Mouse (Mus musculus): ENCODE measurements around the gene Zmym1.
"Not testable (repeated sequence)": the region's sequence is repeated elsewhere in the genome, so short reads cannot be mapped to it uniquely, and the experiment has no call there.

Zmym1 gene

DNA sequence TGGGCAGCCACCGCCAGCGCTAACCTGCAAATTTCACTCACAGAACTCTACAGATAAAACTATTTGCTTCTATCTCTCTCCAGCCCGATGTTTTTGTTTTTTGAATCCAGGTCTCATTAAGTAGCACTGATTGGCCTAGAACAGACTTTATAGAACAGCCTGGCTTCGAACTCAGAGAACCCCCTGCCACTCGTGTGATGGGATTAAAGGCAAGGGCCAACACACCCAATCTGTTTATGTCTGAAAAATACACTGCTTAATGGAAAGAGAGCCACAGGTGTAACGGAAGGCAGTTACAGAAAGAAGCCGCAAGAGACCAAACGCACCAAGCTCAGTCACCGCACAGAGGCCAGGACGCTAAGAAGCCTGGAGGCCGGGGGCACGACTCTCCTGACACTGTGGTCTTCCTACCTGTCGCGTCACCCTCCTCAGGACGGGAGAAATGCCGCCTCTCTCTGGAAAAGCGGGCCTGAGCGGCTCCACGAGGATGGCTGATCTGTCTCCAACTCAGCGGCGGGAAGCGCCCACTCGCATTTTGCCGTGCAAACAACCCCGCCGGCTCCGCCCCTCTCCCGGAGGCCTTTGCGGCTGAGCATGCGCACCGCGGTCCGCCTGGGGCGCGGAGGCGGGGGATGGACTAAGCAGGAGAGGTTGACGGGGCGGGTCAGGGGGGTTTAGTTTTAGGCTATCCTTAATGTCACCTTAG is at the start of gene Zmym1:
Gene Zmym1, minus strand, starts transcription at position 568 of the 706 bp plus-strand sequence.
- peak; percentile 94 for DNase-seq

DNA sequence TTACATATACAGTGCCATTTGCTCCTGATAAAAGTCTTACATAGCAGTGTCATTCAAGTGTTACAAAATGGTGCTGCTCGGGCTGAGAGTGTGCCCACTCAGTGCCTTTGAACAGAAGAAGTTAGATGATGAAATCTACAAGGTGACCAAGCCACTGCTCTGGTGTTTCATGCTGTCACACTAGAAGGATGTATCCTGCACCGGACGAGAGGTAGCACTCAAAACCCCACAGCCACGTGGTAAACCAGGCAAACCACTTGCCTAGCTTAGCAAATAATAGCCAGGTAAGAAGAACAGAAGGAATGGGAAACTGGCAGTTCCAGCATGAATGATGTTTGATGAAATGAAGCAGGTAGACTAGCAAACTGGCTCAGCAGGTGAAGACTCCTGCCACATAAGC is 49.6 kb upstream of the Zmym1 start:
- DNase-seq = peak; percentile 61

DNA sequence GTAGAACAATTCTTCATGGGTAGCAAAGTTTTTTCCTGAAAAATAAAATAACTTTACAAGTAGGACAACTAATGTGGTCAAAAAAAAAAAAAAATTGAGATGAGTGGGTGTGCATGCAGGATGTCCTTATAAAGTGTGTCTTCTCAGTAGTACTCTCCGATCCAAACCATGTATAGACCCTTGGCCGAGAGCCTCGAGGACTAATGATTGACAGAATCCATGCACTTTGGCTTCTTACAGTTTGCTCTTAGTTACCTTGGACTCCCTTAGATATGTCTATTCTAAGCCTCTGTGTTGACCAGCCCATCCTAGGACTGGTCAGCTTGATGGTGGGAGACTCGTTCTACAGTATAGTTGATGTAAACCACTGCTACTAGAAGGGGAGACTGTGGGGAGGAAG is 46.6 kb upstream of the Zmym1 start:
- no peak for DNase-seq

DNA sequence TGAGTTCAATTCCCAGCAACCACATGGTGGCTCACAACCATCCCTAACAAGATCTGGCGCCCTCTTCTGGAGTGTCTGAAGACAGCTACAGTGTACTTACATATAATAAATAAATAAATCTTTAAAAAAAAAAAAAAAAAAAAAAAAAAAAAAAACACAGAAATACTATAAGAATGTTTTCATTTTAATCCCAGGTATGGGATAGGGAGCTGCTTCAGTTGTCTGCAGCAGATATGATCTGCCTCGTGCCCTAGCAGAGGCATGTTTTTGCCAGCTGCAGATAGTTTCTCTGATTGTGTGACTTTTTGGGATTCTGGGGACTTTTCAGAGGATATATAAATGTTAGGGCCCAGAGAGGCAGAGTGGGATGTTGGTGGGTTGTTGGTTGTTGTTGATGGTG is 38.6 kb upstream of the Zmym1 start:
- not testable (repeated sequence) for DNase-seq

DNA sequence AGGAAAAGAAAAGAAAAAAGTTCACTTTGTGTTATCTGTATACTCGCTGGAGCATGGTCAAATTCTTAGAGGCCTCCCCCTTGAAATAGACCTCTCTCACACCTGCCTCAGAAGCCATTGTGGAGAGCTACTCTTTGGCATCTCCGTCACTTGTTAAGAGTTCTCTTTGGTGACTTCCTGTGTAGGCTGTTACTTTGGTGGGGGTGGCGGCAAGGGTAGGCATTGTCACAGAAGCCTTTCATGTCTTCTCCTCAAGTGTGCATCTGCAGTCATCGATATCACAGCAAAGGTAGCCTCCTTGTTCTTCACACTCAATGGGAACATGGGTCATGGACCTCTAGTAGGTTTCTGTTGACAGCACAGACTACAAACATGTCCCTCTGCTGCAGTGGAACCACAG is 34.1 kb upstream of the Zmym1 start:
- no peak for DNase-seq

DNA sequence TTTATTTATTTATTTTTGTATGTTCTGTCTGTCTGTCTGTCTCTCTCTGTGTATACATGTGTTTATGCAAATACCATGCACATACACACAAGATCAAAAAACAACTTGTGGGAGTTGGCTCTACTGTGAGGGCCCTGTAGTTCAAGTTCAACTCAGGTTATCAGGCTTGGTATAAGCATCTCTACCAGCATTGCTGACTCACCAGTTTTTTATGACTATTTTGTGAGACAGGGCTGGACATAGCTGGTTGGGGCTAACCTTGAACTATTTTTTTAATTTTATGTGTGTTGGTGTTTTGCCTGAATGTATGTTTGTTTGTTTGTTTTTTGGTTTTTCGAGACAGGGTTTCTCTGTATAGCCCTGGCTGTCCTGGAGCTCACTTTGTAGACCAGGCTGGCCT is 30.2 kb upstream of the Zmym1 start:
- no peak for DNase-seq

DNA sequence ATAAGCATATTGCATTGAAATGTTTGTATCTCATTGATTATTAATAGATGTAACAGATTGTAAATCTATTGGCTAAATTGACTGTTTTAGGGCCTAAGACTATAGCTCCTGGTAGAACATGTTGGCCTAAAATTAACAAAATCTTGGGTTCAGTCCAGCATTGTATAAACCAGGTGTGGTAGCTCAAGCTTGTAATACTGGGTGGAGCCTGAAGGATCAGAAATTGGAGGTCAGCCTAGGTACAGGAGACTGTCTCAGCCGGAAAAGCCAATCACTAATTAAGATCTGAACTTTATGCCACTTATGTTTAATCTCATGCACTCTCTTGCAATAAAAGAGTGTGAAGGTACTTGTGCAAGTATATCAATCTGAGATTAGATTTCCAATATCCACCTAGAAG is 24.8 kb upstream of the Zmym1 start:
- DNase-seq = no peak

DNA sequence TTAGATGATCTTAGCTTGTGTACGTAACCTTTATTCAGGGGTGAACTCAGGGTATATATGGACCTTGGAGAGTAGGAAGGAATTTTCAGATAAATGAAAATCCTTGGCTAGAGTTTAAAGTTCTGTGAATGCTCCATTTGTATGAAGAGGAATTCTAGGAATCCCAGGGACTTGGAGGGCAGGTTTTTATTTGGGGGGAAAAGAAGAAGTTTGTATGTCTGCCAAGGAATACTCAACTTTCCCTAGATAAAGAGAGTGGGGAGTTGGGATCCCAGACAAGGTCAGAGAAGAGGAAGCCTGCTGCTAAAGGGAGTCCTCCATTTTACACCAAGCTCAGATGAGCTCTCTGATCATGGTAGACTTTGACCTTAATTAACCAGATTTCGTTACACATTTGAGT is 22.2 kb upstream of the Zmym1 start:
- DNase-seq = no peak

DNA sequence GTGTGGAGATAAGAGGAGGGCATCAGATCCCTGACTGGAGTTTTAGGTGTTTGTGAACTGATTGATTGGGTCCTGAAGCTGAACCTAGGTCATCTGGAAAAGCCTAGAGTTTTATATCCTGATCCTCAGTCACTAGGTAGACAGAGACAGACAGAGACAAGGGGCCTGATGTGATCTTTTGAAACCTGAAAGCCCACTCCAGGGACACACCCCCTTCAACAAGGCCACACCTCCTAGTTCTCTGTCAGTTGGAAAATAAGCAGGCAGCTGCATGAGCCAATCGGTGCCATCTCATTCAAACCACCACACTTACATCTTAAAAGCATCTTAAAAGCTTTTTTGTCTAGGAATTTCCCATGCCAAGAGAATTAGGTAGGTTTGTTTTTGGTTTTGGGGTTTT is 19.9 kb upstream of the Zmym1 start:
- no peak for DNase-seq

DNA sequence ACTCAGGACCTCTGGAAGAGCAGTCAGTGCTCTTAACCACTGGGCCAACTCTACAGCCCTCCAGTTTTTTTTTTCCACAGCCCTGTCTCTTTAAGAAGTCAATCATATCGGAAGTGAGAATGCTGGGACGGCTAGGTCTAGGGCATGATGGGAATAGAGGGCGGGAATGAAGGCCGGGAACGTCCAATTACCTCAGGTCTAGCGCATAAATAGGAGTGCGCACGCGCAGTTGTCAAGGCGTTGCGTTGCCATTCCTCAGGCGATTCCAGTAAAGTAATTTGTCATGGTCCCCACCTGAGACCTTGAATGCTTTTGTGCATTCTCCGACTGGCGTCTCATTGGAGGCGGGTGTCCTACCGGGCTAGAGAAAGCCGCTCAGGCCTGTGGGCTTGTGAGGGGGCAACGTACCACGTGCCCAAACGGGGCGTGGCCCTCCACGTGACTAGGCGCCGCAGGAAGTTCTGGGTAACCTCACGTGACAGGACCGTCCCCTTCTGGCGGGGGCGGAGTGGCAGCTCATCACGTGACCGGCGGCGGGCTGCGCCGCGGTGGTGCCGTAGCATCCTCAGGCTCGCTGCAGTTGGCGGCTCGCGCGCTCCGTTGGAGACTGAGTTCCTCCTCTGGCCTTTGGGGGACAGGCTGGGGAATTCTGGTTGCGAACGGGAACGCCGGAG is 16.1 kb upstream of the Zmym1 start, which contains the start of gene Zmym6:
Gene Zmym6, plus strand, starts transcription at position 509 of the 674 bp plus-strand sequence.
- DNase-seq = peak; percentile 96

DNA sequence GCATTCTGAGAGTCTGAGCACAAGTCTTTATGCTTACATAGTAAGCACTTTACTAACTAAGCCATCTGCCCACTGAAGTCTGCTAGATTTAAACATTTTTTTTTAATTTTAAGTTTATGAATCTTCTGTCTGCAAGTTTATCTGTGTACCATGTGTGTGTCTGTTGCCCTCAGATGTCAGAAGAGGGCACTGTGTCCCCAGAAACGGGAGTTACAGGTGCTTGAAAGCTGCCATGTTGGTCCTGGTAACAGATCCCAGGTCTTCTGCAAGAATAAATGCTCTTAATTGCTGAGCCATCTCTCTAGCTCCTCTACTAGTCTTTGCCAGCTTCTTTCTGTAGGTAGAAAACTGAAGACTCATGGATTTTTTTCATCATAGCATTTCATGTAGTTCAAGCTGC is 14.0 kb upstream of the Zmym1 start:
- no peak for DNase-seq

DNA sequence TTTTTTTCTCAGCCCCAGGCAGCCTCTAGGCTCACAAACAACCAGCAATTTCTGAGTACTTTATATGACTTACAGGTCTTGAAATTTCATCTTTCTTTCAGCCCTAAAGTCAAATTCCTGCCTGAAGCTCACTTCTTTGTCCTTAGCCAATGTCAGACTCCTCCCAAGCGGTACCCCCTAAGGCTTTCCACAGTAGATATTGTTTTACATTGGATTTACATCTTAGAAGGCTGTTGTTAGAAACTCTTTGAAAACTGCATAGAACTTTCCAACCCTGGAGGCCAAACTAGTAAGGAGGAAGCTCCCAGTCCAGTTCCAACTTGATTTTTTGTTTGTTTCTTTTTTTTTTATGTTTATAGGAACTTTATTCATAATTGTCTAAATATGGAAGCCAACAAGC is 3.1 kb upstream of the Zmym1 start:
- DNase-seq = no peak

DNA sequence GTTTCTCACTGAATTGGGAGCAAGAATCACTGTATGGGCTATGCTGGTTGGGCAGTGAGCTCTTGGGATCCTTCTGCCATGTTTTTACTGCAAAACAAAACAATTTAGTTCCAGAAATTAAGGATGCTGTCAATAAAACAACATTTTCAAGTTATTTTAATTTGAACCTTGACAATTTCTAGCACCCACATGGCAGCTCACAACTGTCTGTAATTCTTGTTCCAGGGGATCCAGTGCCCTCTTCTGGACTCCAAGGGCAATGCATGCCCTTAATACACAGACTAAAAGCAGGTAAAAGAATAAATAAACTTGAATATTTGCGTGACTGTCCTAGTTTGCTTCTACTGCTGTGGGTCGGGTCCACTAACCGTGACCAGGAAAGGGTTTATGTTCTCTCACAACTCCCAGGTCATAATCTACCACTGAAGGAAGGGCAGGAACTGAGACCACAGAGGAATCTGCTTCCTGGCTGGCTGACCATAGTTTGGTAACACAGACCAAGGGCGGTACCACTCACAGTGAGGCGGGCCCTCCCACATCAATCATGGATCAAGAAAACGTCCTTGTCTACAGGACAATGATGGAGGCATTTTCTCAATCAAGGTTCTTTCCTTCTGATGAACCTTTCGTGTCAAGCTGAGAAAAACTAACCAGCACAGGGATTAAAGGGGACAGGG is 6.3 kb downstream of the Zmym1 start:
- DNase-seq = peak; percentile 10

DNA sequence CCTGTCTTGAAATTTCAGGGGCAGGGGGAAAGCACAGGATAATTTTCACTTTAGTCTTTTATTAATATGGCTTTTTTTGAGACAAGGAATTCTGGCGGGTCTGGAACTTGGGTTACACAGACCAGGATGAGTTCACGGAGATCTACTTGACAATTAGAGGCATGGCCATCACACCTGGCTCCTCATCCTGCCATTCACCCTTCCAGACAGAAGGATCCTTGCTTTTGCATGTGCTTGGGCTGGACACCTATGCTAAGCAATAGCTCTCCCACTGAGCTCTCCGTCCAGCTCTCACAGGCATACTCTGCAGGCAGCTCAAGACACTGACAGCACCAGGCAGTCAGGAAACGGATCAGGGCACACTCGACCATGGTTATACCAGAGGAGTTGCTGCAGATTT is 7.9 kb downstream of the Zmym1 start:
- no peak for DNase-seq

DNA sequence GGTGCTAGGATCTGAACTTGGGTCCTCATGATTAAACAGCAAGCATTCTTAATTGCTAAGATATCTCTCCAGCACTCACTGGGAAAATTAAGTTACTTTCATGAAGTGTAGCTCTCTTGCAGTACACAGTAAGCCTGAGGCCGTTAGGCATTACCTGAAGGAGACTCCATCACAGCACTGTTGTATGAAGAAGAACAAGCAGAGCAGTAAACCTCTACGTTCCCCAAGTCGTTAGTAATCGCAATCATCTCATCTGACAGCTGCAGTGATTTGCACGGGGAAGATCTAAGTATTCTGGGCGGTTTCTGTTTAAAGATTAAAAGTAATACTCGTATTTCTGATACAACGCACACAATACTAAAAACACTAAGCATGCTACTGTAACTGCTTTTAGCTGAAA is 9.8 kb downstream of the Zmym1 start:
- no peak for DNase-seq

DNA sequence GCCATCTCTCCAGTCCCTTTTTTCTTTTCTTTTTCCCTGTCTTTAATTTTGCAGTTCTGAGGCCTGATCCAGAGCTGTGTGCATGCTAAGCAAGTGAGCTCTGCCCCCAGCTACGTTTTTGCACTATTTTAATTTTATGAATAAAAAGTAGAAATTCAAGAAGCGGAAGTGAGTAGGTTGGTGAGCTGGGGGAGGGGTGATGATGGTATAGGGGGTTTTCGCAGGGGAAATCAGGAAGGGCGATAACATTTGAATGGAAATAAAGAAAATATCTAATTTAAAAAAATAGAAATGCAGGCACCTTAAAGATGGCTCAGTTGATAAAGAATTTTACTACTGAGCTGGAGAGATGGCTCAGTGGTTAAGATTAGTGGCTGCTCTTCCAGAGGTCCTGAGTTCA is 17.4 kb downstream of the Zmym1 start:
- no peak for DNase-seq

DNA sequence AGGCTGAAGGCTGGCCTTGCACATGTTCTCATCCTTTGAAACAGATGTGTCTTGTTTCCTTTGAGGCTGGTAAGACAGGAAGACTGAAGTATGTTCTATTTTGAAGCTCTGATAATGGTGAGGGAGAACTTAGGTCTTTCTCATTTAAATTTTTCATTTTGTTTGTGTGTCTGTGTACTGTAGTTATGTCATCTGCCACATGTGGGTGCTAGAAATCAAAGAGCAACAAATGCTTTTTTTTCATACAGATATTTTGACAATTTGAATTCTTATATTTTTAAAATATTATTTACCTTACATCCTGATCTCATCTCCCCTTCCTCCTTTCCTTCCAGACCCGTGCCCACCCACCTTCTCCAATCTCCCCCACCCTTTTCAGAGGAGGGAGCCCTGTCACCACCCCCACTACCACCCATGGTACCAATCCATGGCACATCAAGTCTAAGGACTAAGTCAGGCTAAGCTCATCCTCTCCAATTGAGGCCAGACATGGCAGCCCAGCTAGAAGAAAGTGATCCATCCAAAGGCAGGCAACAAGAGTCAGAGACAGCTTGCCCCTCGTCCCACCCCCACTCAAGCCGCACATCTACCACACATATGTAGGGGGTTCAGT is 21.0 kb downstream of the Zmym1 start:
- no peak for DNase-seq

DNA sequence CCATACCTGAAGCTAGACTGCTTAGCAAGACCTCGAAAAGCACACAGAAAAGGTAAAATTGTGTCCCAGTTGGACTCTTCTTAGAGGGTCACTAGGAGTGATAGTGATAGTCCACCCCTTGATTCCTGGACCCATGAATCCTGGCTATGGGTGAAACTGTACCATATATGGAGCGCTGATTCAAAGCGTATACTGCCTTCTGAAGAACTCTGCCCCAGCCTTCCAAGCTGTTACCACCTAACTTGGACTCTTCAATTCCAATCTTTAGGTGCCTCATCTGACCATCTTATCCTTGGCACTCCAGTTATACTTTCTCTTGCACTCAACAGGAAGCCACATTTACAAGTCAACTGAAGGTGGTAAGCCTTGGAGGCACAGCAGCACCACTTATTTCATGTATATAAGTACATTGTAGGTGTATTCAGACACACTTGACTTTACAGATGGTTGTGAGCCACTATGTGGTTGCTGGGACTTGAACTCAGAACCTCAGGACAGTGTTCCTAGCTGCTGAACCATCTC is 22.1 kb downstream of the Zmym1 start:
- no peak for DNase-seq

DNA sequence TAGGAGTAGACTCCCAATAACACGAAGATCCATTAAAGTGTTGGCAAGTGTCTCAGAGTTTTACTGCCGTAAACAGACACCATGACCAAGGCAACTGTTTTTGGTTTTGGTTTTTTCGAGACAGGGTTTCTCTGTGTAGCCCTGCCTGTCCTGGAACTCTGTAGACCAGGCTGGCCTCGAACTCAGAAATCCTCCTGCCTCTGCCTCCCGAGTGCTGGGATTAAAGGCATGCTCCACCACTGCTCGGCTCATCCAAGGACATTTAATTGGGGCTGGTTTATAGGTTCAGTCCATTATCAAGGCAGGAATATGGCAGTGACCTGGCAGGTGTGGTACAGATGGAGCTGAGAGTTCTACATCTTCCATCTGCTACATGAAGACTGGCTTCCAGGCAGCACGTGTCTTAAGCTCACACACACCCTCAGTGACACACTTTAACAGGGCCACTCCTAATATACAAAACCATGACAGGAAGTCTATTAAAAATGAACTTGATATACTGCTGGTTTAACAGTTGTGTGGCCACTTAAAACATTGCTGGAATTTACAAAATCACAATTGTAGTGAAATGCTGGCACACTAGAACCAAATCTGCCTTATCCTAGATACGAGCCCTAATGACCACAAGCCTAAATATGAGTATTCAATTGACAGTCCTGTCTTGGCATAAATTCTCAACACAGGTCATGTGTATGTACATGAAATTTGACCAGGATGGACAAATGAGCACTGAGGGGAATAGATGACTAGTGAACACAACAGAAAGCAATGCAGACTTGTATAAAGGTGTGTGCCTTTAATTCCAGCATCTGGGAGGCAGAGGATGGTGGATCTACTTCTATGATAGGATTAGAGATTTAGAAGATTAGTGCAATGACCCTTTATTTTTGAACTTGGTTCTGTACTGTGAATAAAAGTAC is 22.8 kb downstream of the Zmym1 start:
- DNase-seq = no peak

DNA sequence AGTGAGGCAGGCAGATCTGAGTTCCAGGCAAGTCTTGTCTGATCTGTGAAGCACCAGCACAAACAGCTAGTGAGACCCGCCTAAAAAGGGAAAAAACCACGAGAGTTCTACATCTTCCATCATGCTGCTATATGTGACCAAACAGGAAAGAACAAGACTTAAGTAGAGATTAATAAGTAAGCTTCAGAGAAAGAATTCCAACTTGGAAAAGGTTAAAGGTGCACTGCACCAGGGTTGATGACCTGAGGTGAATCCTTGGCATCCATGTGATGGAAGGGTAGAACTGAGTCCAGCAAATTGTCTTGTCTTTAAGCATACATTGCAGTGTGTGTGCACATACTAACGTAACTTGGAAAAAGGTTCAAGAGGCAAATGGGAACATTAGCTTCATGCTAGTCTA is 23.8 kb downstream of the Zmym1 start:
- no peak for DNase-seq

DNA sequence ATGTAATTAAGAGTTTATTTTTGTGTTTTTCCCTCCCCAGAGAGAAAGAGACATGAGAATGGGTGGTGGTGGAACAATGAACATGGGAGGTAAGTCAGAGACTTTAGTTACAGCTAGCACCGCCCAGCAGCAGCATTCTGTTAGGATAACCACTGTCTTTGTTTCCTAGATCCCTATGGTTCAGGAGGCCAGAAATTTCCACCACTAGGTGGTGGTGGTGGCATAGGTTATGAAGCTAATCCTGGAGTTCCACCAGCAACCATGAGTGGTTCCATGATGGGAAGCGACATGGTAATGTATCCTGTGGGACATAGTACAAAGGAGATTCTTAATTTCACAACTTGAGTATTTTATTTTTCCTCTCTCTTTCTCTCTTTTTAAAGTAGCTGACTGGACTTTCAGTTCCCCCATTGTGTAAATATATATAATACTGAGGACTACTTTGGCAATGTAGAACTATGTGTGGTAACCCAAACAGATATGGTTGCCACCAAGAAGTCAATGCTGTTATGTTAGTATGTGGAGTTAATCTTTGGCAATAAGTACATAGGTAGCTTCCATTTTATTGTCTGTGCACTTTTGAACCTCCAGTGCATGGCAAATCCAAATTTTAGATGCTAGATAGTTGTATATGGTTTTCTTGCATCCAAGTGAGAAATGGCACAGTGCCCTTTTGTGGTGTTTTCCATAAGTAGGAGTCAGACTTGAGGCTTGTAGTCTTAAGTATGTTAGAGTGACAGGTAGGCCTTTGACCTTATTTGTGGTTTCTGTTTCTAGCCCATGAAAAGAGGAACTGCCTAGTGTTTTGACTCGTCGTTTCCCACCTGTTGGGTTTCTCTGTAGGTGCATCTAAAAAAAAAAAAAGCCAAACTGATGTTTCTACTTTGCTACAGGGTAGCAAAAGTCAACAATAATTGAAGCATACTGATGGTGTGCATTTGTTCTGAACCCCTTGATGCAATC is 33.4 kb downstream of the Zmym1 start:
- DNase-seq = peak; percentile 71
